Mouse (Mus musculus) liver, embryonic 14.5 days (tissue): ENCODE measurements at regions not wholly inside any gene's neighbourhood (a gene's known extent, or its start where the extent isn't known, plus 50 kb on each side); places are given as distances from the start of the nearest gene placed in this dataset.

Experiments
- ATAC-seq: fragments of 200-750 bp; cut with Nextera tagmentation; 2 replicates; pipeline ENCODE4 v1.8.0; 2017; ENCODE audit warnings: moderate number of reproducible peaks, mild to moderate bottlenecking, moderate library complexity; ENCODE audit not compliant: insufficient read depth
- DNase-seq, 3 experiments: peaks; one replicate each; pipeline ENCODE4 v3.0.0-alpha.2; 2012 to 2013; ENCODE audit warnings: low read depth in 3 of 3, low spot score in 3 of 3
- H3K27ac ChIP-seq: fragments of 300-500 bp; sonication (generic); 2 replicates; pipeline ENCODE4 v1.5.1; 2014; ENCODE audit warnings: moderate library complexity, mild to moderate bottlenecking, control low read depth, inconsistent platforms
- H3K27me3 ChIP-seq: fragments of 300-500 bp; sonication (generic); 2 replicates; pipeline ENCODE4 v1.6.1; 2014; ENCODE audit warnings: mild to moderate bottlenecking, low read length, moderate library complexity; ENCODE audit not compliant: control insufficient read depth, insufficient read depth
- H3K36me3 ChIP-seq: fragments of 300-500 bp; sonication (generic); replicated peaks from 2 replicates; pipeline ENCODE4 v1.6.1; 2014; ENCODE audit warnings: low read depth; ENCODE audit not compliant: control insufficient read depth, insufficient read depth
- H3K4me1 ChIP-seq, 2 experiments: fragments of 200-500 bp in 1 of 2; fragments of 300-500 bp in 1 of 2; sonication (generic) in 1 of 2; replicated peaks; 2 replicates each; pipeline ENCODE4 v1.6.1; 2012 to 2014; ENCODE audit warnings: antibody characterized with exemption in 1 of 2, inconsistent platforms in 1 of 2, low read length in 1 of 2; ENCODE audit not compliant: control insufficient read depth in 2 of 2, insufficient read depth in 2 of 2
- H3K4me2 ChIP-seq: fragments of 300-500 bp; sonication (generic); 2 replicates; pipeline ENCODE4 v1.6.1; 2014; ENCODE audit warnings: low read depth, mild to moderate bottlenecking, control low read depth, moderate library complexity
- H3K4me3 ChIP-seq, 2 experiments: fragments of 200-500 bp in 1 of 2; fragments of 300-500 bp in 1 of 2; sonication (generic) in 1 of 2; 2 replicates each; pipeline ENCODE4 v1.5.1; 2012 to 2014; ENCODE audit warnings: low read depth in 2 of 2, low read length in 2 of 2, mild to moderate bottlenecking in 2 of 2, control low read depth in 1 of 2, inconsistent platforms in 1 of 2, moderate library complexity in 1 of 2; ENCODE audit not compliant: insufficient read depth in 1 of 2
- H3K9ac ChIP-seq: fragments of 300-500 bp; sonication (generic); replicated peaks from 2 replicates; pipeline ENCODE4 v1.6.1; 2014; ENCODE audit warnings: mild to moderate bottlenecking, control low read depth, moderate library complexity
- H3K9me3 ChIP-seq: fragments of 300-500 bp; sonication (generic); 2 replicates; pipeline ENCODE4 v1.6.1; 2016; ENCODE audit warnings: low read length, mixed read lengths; ENCODE audit not compliant: control insufficient read depth
- CTCF ChIP-seq: IDR thresholded peaks from 2 replicates; pipeline ENCODE4 v1.5.1; 2016; ENCODE audit warnings: antibody characterized with exemption, low read depth, control low read depth
- EP300 ChIP-seq: IDR thresholded peaks from 2 replicates; pipeline ENCODE4 v1.6.1; 2016; ENCODE audit warnings: antibody characterized with exemption, low read depth
- WGBS: fragments of 180-500 bp; shearing (Covaris S2); extraction: QIAGEN DNeasy Blood & Tissue Kit; methylation state at CpG from one replicate; pipeline ENCODE4 v1.1.7; 2014; ENCODE audit not compliant: insufficient replicate concordance; 5-methylcytosine and 5-hydroxymethylcytosine counted together

GRCm38 (mm10) chr15:88448272-88448671, 151.8 kb upstream of the Zdhhc25 start:
- H3K4me2 ChIP-seq: no peak overlapping the region
- H3K4me3 ChIP-seq: no peak overlapping the region
- no peaks in the 10 kb centered on the region for H3K4me1 ChIP-seq
- ATAC-seq (no peak), DNase-seq (no peak)
- H3K36me3 ChIP-seq: no peaks in the 10 kb centered on the region
- H3K27me3 ChIP-seq: no peaks in the 10 kb centered on the region
- H3K27ac ChIP-seq: no peak overlapping the region
- H3K9me3 ChIP-seq: no peaks in the 10 kb centered on the region
- no peak for TF ChIP-seq CTCF
- TF ChIP-seq EP300: no peak
- 61% methylated on average over 4 of the region's 4 CpGs for WGBS
- H3K9ac ChIP-seq: no peak overlapping the region

GRCm38 (mm10) chr15:88451241-88451640, 148.9 kb upstream of the Zdhhc25 start:
- Histone ChIP-seq H3K9ac (no peak overlapping the region), H3K4me1 (no peaks in the 10 kb centered on the region), H3K4me2 (no peak overlapping the region), H3K36me3 (no peaks in the 10 kb centered on the region), H3K9me3 (no peaks in the 10 kb centered on the region), H3K27ac (no peak overlapping the region), H3K4me3 (no peak overlapping the region), H3K27me3 (no peaks in the 10 kb centered on the region)
- WGBS: 70% methylated on average over 6 of the region's 6 CpGs
- no peak for DNase-seq
- TF ChIP-seq CTCF: no peak
- TF ChIP-seq EP300: no peak
- ATAC-seq: no peak

DNA sequence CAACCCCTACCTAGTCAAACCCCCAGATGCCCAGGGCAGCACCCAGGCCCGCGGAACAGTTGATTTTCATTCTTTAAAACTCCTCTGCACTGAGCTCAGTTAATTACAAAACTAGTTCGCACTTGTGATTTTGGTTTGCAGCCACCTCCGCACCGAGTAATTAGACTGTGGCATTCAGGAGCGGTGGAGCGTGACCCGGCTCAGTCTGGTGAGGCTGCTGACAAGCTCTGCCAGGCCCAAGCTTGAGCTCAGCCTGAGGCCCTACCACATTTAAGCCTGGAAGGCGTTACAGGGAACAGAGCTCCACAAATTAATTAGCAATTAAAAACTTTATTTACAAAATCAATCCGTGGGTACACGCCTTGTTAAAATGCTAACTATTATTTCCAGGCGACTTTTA, 132.0 kb upstream of the Zdhhc25 start:
- ATAC-seq: no peak
- 66% methylated on average over 12 of the region's 12 CpGs for WGBS
- no peak for TF ChIP-seq EP300
- TF ChIP-seq CTCF: no peak

DNA sequence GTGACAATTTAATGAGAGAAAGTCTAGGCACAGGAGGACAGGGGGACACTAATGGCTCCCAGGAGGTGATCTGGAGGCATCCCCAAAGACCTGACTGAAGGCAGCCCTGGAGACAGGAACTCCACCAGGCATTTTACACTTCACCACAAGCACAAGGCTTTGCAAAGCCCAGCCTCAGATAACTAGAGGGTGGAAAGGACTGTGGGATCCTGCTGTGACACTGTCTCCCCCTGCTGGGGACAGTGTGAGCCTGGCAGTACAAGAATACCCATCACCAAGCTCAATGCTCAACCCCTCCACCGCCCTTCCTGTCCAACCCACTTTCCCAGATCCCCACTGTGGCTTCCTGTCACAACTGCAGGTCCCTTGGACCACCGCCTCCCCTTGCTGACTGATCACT, 131.3 kb upstream of the Zdhhc25 start:
- no peak for DNase-seq
- no peak overlapping the region for H3K4me2 ChIP-seq
- no peaks in the 10 kb centered on the region for H3K4me1 ChIP-seq
- H3K9ac ChIP-seq: no peak overlapping the region
- WGBS: 3% methylated on average over 2 of the region's 2 CpGs
- ATAC-seq: no peak
- H3K36me3 ChIP-seq: no peaks in the 10 kb centered on the region
- TF ChIP-seq EP300: no peak
- peak; percentile 60 for TF ChIP-seq CTCF
- no peaks in the 10 kb centered on the region for H3K27me3 ChIP-seq
- no peak overlapping the region for H3K27ac ChIP-seq
- H3K9me3 ChIP-seq: no peaks in the 10 kb centered on the region
- no peak overlapping the region for H3K4me3 ChIP-seq

More for the DNA sequence above, 132.0 kb upstream of the Zdhhc25 start:
- Histone ChIP-seq H3K4me1 (no peaks in the 10 kb centered on the region), H3K36me3 (no peaks in the 10 kb centered on the region), H3K4me3 (no peak overlapping the region), H3K4me2 (no peak overlapping the region), H3K9me3 (no peaks in the 10 kb centered on the region), H3K27me3 (no peaks in the 10 kb centered on the region), H3K9ac (no peak overlapping the region), H3K27ac (no peak overlapping the region)
- DNase-seq: no peak

DNA sequence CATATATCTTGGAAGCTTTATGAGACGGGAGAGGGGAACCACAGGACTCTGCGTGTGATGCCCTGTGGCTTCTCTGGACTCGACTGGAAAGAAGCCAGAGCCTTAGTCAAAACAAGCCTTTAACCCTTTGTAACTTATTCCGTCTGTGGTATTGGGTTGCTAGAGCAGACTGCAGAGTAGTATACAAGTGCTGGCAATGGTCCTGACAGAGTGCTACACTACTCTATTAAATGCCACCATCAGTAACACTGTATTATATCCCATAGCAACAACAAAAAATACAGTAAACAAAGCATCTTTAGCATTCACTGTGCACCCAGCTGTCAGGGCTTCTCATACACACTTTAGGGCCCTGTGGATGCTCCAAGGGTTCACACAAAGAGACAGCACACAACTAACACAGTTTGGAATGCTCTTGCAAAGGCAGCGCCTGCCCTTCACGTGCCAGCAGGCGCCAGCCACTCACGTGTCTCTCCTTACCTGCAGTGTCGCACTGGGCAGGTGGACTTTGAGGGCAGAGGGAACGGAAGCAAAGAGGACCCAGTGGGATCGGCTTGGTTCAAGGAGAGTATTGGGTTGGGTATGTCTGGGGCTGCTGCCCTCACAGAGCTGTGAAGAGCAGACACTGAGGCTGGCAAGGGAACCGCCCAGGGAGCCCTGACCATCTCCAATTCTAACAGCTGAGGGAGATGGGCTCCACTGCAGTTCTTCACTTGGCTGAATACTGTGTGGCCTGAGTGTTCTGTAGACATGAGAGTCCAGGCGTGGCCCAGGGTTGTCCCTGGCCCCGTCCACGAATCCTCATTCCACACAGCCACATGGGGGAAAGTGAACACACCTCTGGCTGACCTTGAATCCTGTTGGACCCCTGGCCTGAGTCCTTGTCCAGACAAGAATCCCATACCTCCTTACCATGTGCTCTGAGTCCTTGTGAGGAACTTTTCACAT, 130.3 kb upstream of the Zdhhc25 start:
- no peak for ATAC-seq

More for the DNA sequence above, 130.3 kb upstream of the Zdhhc25 start:
- 58% methylated on average over 15 of the region's 15 CpGs for WGBS
- no peaks in the 10 kb centered on the region for H3K9me3 ChIP-seq
- no peak for TF ChIP-seq CTCF
- no peak for TF ChIP-seq EP300
- no peak for DNase-seq
- H3K4me1 ChIP-seq: no peaks in the 10 kb centered on the region
- H3K9ac ChIP-seq: no peak overlapping the region
- no peaks in the 10 kb centered on the region for H3K27me3 ChIP-seq
- no peaks in the 10 kb centered on the region for H3K36me3 ChIP-seq
- no peak overlapping the region for H3K27ac ChIP-seq
- no peak overlapping the region for H3K4me3 ChIP-seq
- no peak overlapping the region for H3K4me2 ChIP-seq
